Mouse (Mus musculus) layer of hippocampus, adult 2 months (tissue): ENCODE results near the gene Rnf157. TPM values are rescaled to one million over a fixed set of nuclear protein-coding genes. Genes with fewer than 3 reads are reported as not detected.

Experiments used
- DNase-seq, 2 experiments: peaks; one replicate each; pipeline ENCODE4 v3.0.0; 2022; ENCODE audit warnings: low spot score in 2 of 2
- H3K27ac ChIP-seq: fragments of 200-600 bp; 2 replicates; pipeline ENCODE4 v1.8.1; 2022
- H3K4me3 ChIP-seq: fragments of 200-600 bp; 2 replicates; pipeline ENCODE4 v1.8.1; 2022; ENCODE audit warnings: mild to moderate bottlenecking
- CTCF ChIP-seq: fragments of 200-600 bp; conservative IDR thresholded peaks from 2 replicates; pipeline ENCODE4 v1.8.1; 2022; ENCODE audit warnings: antibody characterized with exemption, mild to moderate bottlenecking, moderate library complexity
- total RNA-seq, 2 experiments: library from RNA; stranded (reverse); gene quantifications; 2 replicates each; pipeline ENCODE4 v1.2.3; 2021

Rnf157 gene
- total RNA-seq, 2 experiments from 2014 or later, result 227 to 236 TPM

DNA sequence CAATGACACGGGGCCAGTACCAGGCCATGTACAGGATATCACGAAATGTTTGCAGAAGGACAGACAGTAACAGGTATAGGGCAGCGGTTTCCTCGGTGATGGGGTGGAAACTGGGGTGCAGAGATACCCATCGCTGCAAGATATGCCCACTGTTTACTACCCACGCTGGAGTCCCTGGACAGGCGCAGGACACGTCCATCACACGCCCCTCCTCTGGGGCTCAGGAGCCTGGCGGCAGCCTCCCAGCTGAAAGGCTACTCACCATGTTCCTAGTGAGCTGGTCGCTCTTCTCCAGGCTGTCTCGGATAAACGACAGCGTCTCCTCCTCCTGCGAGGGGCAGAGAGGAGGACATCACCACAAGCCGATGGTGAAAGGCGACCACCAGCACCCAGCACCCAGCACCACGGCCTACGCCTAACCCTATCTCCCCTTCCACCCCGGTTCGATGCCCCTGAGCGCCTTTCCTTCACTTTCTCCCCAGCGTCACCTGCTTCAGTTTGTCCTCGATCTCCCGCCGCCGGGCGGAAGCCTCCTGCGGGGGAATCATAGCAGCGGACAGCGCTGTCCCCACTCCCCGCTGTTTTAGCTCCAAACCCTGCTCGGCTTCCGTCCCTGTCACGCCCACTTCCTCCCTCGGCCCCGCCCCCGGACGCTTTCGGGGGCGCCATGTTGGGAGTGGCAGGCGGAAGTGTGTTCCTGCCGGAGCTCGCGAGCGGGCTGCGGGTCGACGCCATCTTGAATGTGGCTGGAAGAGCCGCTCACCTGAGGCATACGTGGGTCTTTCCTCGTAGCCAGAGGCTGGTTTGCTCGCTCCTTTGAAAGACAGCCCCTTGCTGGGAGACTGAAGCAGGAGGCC is 106.5 kb downstream of the Rnf157 start:
- H3K4me3 ChIP-seq, result peak overlapping the region; percentile 92
- peak; percentile 88 to 90 for DNase-seq
- H3K27ac ChIP-seq, result peak overlapping the region; percentile 93
- no peak for TF ChIP-seq CTCF

DNA sequence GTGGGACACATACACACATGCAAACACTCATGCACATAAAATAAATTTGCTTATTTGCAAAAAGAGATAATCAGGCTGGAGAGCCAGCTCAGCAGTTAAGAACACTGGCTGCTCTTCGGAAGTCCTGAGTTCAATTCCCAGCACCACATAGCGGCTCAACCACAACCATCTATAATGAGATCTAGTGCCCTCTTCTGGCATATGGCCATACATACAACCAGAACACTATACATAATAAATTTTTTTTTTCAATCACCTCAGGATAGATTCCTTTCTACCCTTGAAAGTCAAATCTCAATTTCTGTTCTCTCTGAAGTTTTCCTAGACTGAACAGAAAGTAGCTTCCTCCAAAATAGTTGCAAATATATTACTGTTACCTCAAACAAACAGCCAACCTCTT is 107.4 kb downstream of the Rnf157 start:
- Histone ChIP-seq H3K27ac (no peak overlapping the region), H3K4me3 (peak overlapping the region; percentile 92; the same call in 1 of the 2 replicates)
- DNase-seq, result no peak
- TF ChIP-seq CTCF, result peak; percentile 23; the same call in 1 of the 2 replicates

DNA sequence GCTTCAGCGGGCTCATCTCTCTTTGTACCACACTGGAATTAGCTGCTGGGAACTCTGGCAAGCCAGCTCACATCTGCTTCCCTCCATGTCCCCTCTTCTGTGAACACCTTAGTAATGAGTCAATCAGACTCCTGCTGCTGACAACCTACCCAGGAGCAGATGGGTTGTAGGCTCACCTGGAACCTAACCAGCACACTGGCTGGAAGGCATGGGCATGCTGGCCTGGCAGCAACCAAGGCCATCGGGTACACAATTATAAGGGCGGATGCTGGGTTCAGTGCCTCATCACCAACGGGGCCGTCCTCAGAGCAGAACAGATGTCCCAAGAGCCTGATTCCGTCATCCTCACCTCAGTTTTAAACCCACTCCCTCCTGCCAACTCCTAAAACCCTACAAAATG is 114.2 kb downstream of the Rnf157 start:
- no peak for DNase-seq
- H3K4me3 ChIP-seq, result no peak overlapping the region
- no peak for TF ChIP-seq CTCF
- H3K27ac ChIP-seq, result no peak overlapping the region

DNA sequence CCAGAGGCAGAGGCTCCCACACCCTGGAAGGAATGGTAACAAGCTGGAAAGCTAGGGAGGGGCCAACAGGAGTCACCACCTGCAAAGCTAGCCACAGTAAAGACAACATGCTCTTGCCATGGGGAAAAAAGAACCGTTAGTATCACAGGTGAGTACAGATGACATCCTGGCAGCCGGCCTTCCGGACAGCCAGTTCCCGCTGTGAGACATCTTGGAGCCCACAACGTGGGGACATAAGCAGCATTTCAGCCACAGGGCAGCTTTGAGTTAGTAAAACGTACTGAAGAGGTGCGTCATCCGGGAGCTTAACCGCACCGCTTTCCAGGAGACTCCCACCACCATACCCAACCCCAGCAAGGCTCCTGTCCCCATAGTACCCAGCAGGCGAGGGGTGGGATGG is 114.6 kb downstream of the Rnf157 start:
- Histone ChIP-seq H3K27ac (no peak overlapping the region), H3K4me3 (no peak overlapping the region)
- no peak for TF ChIP-seq CTCF
- no peak for DNase-seq

DNA sequence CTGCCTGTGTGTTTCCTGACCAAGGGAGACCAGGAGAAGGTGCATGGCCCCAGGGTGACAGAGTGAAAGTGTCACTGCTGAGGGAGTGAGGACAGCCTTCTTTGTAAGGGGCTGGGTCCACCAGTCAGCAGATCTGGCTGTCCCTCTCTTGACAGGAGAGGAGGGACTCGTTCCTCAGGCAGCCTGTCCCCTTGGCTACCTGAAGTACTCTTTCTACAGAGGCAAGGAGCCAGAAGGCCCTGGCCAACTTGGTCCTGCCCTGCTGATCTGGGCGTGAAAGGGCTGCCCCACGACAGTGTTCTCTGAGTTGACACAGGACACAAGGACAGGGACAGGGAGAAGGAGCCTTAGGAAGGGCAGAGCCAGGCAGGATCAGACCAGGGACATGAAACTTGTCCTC is 115.8 kb downstream of the Rnf157 start:
- no peak for DNase-seq
- no peak overlapping the region for H3K4me3 ChIP-seq
- TF ChIP-seq CTCF, result no peak

DNA sequence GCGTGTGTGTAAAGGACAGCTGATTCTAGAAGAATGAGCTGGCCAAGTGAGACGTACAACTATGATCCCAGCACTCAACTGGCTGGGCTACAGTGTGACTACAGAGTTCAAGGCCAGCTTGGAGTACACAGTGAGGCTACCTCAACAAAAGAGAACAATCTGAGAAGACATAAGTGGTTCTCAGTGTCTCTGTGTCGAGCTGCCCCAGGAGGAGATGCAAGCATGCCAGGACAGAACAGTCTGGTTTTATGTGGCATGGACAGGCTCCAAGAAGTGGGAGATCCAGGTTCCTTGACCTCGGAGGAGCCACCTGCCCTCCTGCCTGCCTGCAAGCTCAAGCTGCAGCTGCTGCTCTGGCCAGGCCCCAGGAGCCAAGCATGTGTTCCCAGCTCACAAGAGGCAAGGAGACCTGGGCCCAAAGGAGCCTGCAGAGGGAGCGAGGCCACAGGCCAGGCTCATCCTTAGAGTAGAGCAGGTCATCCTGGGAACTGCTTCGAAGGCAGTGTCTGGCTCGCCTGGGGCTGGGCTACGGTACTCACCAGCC is 116.6 kb downstream of the Rnf157 start:
- H3K4me3 ChIP-seq, result no peak overlapping the region
- no peak for DNase-seq
- no peak for TF ChIP-seq CTCF
- no peak overlapping the region for H3K27ac ChIP-seq

More for the DNA sequence above, 115.8 kb downstream of the Rnf157 start:
- no peak overlapping the region for H3K27ac ChIP-seq

DNA sequence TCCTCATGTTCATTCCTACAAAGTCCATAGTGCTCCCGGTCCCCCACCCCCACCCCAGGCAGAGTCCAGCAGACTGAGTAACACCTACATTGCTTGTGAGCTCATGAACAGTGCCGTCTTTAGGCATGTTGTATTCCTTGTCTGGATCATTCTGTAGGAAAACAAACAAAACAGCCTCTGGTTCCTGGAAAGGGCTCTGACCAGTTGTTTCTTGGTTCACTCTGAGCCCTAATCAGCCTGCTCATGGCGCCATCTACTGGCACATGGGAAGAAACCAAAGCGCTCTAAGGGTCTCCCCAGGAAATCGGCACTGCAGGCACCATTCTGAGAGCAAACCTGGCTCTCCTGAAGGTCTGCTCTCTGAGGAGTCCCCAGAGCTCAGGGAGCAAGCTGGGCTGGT is 118.5 kb downstream of the Rnf157 start:
- Histone ChIP-seq H3K27ac (no peak overlapping the region), H3K4me3 (no peak overlapping the region)
- peak; percentile 33 to 53 for DNase-seq
- TF ChIP-seq CTCF, result peak; percentile 82

DNA sequence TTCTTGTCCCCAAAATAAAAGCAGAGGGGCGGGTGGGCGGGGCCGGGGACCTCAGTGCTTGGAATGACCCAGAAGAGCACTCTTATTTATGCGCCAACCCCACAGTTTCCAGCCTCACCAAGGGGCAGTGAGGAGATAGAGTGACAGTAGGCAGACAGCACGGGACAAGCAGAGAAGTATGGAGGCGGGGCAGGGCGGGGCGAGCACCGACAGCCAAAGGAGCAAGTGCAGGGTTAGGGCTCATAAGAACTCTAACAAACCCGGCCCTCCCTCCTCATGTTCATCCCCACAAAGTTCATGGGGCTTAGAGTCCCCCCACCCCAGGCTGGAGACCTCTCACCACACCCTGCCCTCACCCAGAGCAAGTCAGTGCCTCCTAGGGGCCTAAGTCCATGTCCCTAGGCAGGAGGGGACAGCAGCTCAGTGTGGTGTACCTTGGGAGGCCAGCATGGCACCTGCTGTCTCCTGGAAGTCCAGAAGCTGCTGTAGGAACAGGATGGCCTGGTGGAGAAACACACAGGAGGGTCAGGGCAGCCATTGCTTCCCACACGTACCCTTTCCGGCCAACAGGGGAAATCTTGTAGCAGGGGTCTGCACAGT is 119.2 kb downstream of the Rnf157 start:
- no peak for TF ChIP-seq CTCF
- no peak overlapping the region for H3K4me3 ChIP-seq
- DNase-seq, result no peak
- H3K27ac ChIP-seq, result no peak overlapping the region

DNA sequence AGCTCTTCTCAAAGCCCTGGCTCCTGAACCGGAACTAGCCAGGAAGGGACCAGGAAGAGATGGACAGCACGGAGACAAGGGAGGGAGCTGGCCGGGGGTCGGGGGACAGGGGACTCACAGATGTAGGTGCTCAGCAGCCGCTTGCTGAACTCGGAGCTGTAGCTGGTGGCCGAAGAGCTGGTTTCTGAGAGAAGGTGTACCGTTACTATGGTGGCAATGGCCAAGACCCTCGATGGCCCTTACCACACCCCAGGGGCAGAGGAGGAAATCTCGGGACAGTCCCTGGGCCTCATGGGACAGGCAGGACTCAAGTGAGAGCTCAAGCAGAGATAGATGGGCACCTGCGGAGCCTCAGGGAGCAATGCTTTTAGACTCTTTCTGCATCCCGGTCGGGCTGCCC is 120.4 kb downstream of the Rnf157 start:
- Histone ChIP-seq H3K4me3 (no peak overlapping the region), H3K27ac (no peak overlapping the region)
- no peak for DNase-seq
- TF ChIP-seq CTCF, result no peak

DNA sequence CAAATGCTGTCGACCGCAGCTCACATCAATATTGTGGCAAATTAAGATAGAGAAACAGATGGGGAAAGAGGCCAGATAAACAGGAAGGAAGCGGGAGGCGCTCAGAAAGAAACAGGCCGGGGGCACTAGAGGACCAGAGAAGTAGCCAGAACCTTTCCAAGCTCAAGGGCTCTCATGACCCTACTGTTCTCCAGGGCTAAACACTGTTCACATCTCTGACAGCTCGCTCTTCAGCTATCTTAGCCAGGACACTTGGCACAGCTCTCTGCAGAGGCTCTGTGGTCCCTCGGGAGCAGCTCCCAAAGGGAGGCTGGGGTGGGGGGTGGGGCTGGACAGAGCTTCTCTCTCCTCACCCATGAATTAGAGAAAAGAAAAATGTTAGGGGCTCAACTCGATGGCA is 122.3 kb downstream of the Rnf157 start:
- no peak for DNase-seq
- TF ChIP-seq CTCF, result no peak
- Histone ChIP-seq H3K27ac (no peak overlapping the region), H3K4me3 (no peak overlapping the region)

DNA sequence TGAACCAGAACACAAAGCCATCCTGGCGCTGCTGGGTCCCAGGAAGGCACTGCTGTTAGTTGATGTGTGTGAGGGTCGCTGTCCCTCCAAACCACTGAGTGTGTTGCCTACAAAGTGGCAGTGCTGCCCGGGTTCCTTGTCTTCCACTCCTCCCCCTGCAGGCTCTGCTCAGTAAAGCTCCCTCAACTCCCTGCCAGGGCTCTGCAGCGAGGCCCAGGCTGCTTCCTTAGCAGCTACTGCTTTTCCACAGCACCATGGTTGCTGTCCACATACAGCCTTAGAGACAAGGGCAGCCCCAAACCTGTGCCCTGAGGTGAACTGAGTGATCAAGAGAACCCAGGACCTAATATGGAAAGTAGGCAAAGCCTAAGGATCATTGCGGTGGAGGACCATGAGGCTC is 125.5 kb downstream of the Rnf157 start:
- peak; percentile 30 for TF ChIP-seq CTCF
- Histone ChIP-seq H3K4me3 (no peak overlapping the region), H3K27ac (no peak overlapping the region)
- no peak for DNase-seq

Other genes starting within 250 kb of the Rnf157 start
- 10 to 100 TPM; 91.6 to 96.4 TPM for gene Fbf1, start 244.9 kb downstream of the Rnf157 start, total RNA-seq
- gene Ten1, start 214.2 kb downstream of the Rnf157 start, total RNA-seq, result 10 to 100 TPM; 39.6 to 40.1 TPM
- 100 to 1,000 TPM; 124 to 126 TPM for gene Acox1, start 214.0 kb downstream of the Rnf157 start, total RNA-seq
- under 1 TPM; 0.67 to 0.93 TPM for gene Evpl, start 175.0 kb downstream of the Rnf157 start, total RNA-seq
- 10 to 100 TPM; 63.7 to 64.1 TPM for gene Srp68, start 138.8 kb downstream of the Rnf157 start, total RNA-seq
- gene Galr2, start 132.1 kb downstream of the Rnf157 start, total RNA-seq, result not detected
- 10 to 100 TPM; 83.2 to 94.8 TPM for gene Exoc7, start 105.8 kb downstream of the Rnf157 start, total RNA-seq
- gene Foxj1, start 77.6 kb downstream of the Rnf157 start, total RNA-seq, result 1 to 10 TPM; 4.3 to 5.9 TPM
- gene Ubald2, start 21.1 kb upstream of the Rnf157 start, total RNA-seq, result 10 to 100 TPM; 32.5 to 41.9 TPM
- under 1 TPM in 1 of 2 experiments, not detected in 1; 0.17 TPM for gene Qrich2, start 53.2 kb upstream of the Rnf157 start, total RNA-seq
- gene Prpsap1, start 81.2 kb upstream of the Rnf157 start, total RNA-seq, result 10 to 100 TPM; 84.2 to 98.5 TPM
- gene Sphk1, start 117.9 kb upstream of the Rnf157 start, total RNA-seq, result 1 to 10 TPM; 1.6 to 1.9 TPM
- gene Ube2o, start 168.4 kb upstream of the Rnf157 start, total RNA-seq, result 100 to 1,000 TPM in 1 of 2 experiments, 10 to 100 TPM in 1; 93.7 to 101 TPM
- gene Aanat, start 173.4 kb upstream of the Rnf157 start, total RNA-seq, result 1 to 10 TPM in 1 of 2 experiments, under 1 TPM in 1; 0.27 to 1.2 TPM
- 1 to 10 TPM; 1.4 to 1.6 TPM for gene Rhbdf2, start 214.0 kb upstream of the Rnf157 start, total RNA-seq
- 1 to 10 TPM; 5.6 to 5.7 TPM for gene Prcd, start 240.5 kb upstream of the Rnf157 start, total RNA-seq
- gene Cygb, start 241.3 kb upstream of the Rnf157 start, total RNA-seq, result 10 to 100 TPM; 71.9 to 73.5 TPM